Mouse (Mus musculus) midbrain, embryonic 10.5 days (tissue): ENCODE data around the gene Rab28. TPM values are rescaled to one million over a fixed set of nuclear protein-coding genes. Genes with fewer than 3 reads are reported as not detected.

Experiments
- DNase-seq: peaks from one replicate; pipeline ENCODE4 v3.0.0-alpha.2; 2017; ENCODE audit warnings: low spot score
- H3K27ac ChIP-seq: fragments of 300-500 bp; sonication (generic); replicated peaks from 2 replicates; pipeline ENCODE4 v1.5.1; 2016; ENCODE audit warnings: mild to moderate bottlenecking
- H3K27me3 ChIP-seq: fragments of 300-500 bp; sonication (generic); 2 replicates; pipeline ENCODE4 v1.6.1; 2016; ENCODE audit warnings: low read depth, mild to moderate bottlenecking; ENCODE audit not compliant: poor library complexity, severe bottlenecking
- H3K36me3 ChIP-seq: fragments of 300-500 bp; sonication (generic); 2 replicates; pipeline ENCODE4 v1.6.1; 2016; ENCODE audit warnings: mild to moderate bottlenecking, moderate library complexity
- H3K4me1 ChIP-seq: fragments of 300-500 bp; sonication (generic); 2 replicates; pipeline ENCODE4 v1.6.1; 2016
- H3K4me3 ChIP-seq: fragments of 300-500 bp; sonication (generic); 2 replicates; pipeline ENCODE4 v1.5.1; 2016; ENCODE audit warnings: mild to moderate bottlenecking, moderate library complexity
- H3K9me3 ChIP-seq: fragments of 300-500 bp; sonication (generic); replicated peaks from 2 replicates; pipeline ENCODE4 v1.6.1; 2016; ENCODE audit warnings: mild to moderate bottlenecking
- WGBS: fragments of 180-500 bp; shearing (Covaris S2); methylation state at CpG from one replicate; pipeline ENCODE4 v1.1.7; 2016; 5-methylcytosine and 5-hydroxymethylcytosine counted together
- polyA plus RNA-seq: library from polyadenylated mRNA; unstranded; fragments of >200 nt; fragmentation: Nextera tagmentation; extraction: Ambion mirVana; gene quantifications from 2 replicates; pipeline ENCODE4 v1.2.1, GENCODE M21; 2016

The Rab28 gene
- polyA plus RNA-seq, result 78.6 and 84.8 TPM in 2 replicates

GRCm38 (mm10) chr5:41708051-41708630 lies at the start of gene Rab28:
Gene Rab28 (minus strand): TSS chr5:41708157.
- Histone ChIP-seq H3K4me3 (peak within 1 kb of the TSS; percentile 94), H3K27me3 (no peaks in the 10 kb centered on the region), H3K36me3 (no peaks in the 10 kb centered on the region), H3K9me3 (no peaks in the 10 kb centered on the region), H3K4me1 (peaks cover 26% of the 10 kb centered on the region), H3K27ac (peak within 1 kb of the TSS; percentile 97)
- peak; percentile 96 for DNase-seq
- WGBS, result under 1% methylated on average over 32 of the region's 34 CpGs

DNA sequence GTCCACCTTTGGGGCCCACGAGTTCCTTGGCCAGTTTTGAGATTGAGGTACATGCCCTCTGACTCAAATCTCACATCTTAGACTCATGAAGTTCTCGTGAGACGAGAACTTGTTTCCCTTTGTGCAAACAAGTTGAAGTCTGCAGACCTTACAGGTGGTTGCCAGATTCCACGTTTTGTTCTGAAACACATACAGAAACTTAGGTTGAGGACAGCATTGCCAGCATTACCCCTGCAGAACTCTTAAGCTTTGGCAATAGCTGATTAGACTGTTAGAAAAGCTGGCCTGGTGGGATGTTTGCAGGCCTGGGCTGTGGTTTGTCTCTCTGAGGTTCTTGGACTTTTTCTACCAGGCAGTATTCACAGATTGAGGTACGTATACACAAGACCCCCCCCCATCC lies 49.4 kb upstream of the Rab28 start:
- no peak overlapping the region for H3K27ac ChIP-seq
- 4% methylated on average over 5 of the region's 5 CpGs for WGBS
- DNase-seq, result no peak

DNA sequence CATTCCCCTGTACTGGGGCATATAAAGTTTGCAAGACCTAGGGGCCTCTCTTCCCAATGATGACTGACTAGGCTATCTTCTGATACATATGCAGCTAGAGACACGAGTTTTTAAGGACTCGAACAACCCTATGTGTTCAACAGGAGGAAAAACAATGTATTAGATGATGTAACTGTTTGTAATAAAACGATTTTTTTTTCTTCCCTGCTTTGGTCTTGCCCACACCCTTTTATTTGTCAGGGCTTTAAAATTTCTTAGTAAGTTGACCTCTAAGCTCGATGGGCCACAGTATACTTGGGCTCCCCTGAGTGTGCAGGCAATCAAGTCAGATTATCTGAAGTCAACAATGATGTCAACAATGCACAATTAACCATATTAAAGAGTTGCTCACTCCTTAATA lies 48.4 kb upstream of the Rab28 start:
- H3K9me3 ChIP-seq, result no peaks in the 10 kb centered on the region
- H3K27ac ChIP-seq, result no peak overlapping the region
- no peak overlapping the region for H3K4me3 ChIP-seq
- H3K27me3 ChIP-seq, result peaks cover 100% of the 10 kb centered on the region
- 4% methylated on average over 4 of the region's 4 CpGs for WGBS
- no peaks in the 10 kb centered on the region for H3K36me3 ChIP-seq
- DNase-seq, result no peak
- peaks cover 20% of the 10 kb centered on the region for H3K4me1 ChIP-seq

More for the DNA sequence above, 49.4 kb upstream of the Rab28 start:
- Histone ChIP-seq H3K27me3 (peaks cover 100% of the 10 kb centered on the region), H3K4me3 (no peak overlapping the region), H3K9me3 (no peaks in the 10 kb centered on the region), H3K4me1 (peaks cover 27% of the 10 kb centered on the region), H3K36me3 (no peaks in the 10 kb centered on the region)

- H3K4me1 ChIP-seq, result peaks cover 15% of the 10 kb centered on the region
- H3K4me3 ChIP-seq, result no peak overlapping the region
- WGBS, result under 1% methylated on average over 23 of the region's 23 CpGs
- DNase-seq, result peak; percentile 52
- no peak overlapping the region for H3K27ac ChIP-seq
- no peaks in the 10 kb centered on the region for H3K9me3 ChIP-seq
- peaks cover 100% of the 10 kb centered on the region for H3K27me3 ChIP-seq
- H3K36me3 ChIP-seq, result no peaks in the 10 kb centered on the region
Measured at GRCm38 (mm10) chr5:41755373-41755960, 47.5 kb upstream of the Rab28 start.

- no peak for DNase-seq
- H3K9me3 ChIP-seq, result no peaks in the 10 kb centered on the region
- 0 out of 2 replicates have a peak overlapping the region, but pooled peaks have one; percentile 7 for H3K4me3 ChIP-seq
- H3K4me1 ChIP-seq, result peaks cover 15% of the 10 kb centered on the region
- no peaks in the 10 kb centered on the region for H3K36me3 ChIP-seq
- peaks cover 100% of the 10 kb centered on the region for H3K27me3 ChIP-seq
- WGBS, result 2% methylated on average over 16 of the region's 16 CpGs
- H3K27ac ChIP-seq, result no peak overlapping the region
Measured at GRCm38 (mm10) chr5:41754836-41755235, 46.9 kb upstream of the Rab28 start.

GRCm38 (mm10) chr5:41754226-41754775 lies 46.3 kb upstream of the Rab28 start:
- Histone ChIP-seq H3K4me1 (peaks cover 15% of the 10 kb centered on the region), H3K4me3 (no peak overlapping the region), H3K27me3 (peaks cover 100% of the 10 kb centered on the region), H3K9me3 (no peaks in the 10 kb centered on the region), H3K36me3 (no peaks in the 10 kb centered on the region), H3K27ac (no peak overlapping the region)
- peak; percentile 39 for DNase-seq
- under 1% methylated on average over 17 of the region's 17 CpGs for WGBS

DNA sequence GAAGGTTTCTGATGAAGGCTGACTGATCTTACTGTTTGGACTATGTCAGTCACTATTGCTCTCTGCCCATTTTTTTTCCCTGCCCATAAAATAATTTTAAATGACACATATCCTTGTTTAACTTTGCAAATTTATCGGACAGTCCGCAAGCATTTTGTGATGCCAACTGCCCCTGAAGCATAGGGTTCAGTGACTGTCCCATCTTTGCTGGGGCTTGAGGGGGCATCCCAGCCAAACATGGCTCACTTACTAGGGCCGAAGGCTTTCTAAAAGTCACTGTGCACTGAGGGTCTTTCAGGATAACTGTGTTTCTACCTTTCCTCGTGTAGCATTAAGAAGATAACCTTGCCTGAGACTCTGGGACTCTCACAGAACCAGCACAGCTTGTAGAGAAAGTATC lies 44.8 kb upstream of the Rab28 start:
- Histone ChIP-seq H3K4me1 (peaks cover 18% of the 10 kb centered on the region), H3K36me3 (no peaks in the 10 kb centered on the region), H3K27ac (no peak overlapping the region), H3K4me3 (no peak overlapping the region), H3K27me3 (peaks cover 100% of the 10 kb centered on the region), H3K9me3 (no peaks in the 10 kb centered on the region)
- DNase-seq, result no peak
- WGBS, result 33% methylated on average over 4 of the region's 4 CpGs

GRCm38 (mm10) chr5:41744898-41745780 lies 37.2 kb upstream of the Rab28 start:
- DNase-seq, result no peak
- peaks cover 75% of the 10 kb centered on the region for H3K27me3 ChIP-seq
- no peak overlapping the region for H3K27ac ChIP-seq
- no peaks in the 10 kb centered on the region for H3K9me3 ChIP-seq
- H3K4me3 ChIP-seq, result no peak overlapping the region
- 4% methylated on average over 13 of the region's 15 CpGs for WGBS
- peaks cover 18% of the 10 kb centered on the region for H3K4me1 ChIP-seq
- H3K36me3 ChIP-seq, result no peaks in the 10 kb centered on the region

- peaks cover 18% of the 10 kb centered on the region for H3K4me1 ChIP-seq
- WGBS, result 9% methylated on average over 7 of the region's 7 CpGs
- H3K27ac ChIP-seq, result no peak overlapping the region
- DNase-seq, result no peak
- H3K36me3 ChIP-seq, result no peaks in the 10 kb centered on the region
- H3K27me3 ChIP-seq, result peaks cover 66% of the 10 kb centered on the region
- no peaks in the 10 kb centered on the region for H3K9me3 ChIP-seq
- H3K4me3 ChIP-seq, result no peak overlapping the region
Measured at GRCm38 (mm10) chr5:41744234-41744633, 36.3 kb upstream of the Rab28 start.

DNA sequence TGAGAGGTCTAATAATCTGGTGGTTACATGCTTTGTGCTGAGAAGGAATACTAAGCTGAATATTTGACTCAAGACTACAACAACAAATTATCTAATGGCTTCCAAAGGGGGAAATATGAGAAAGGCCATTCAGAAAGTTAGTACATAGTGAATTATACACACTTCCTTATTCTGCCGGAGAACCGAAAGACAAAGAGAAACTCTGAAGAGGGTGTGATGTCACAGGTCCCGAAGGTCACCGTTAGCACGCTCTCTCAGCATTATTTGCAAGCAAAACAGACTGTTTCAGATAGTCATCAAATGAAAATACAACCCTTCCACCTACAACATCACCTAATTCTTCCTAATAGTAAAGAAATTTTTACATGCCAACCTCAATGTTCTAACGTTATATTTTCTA lies 30.9 kb upstream of the Rab28 start:
- 77% methylated on average over 6 of the region's 6 CpGs for WGBS
- Histone ChIP-seq H3K4me1 (no peaks in the 10 kb centered on the region), H3K9me3 (no peaks in the 10 kb centered on the region), H3K4me3 (no peak overlapping the region), H3K27ac (no peak overlapping the region), H3K27me3 (peaks cover 12% of the 10 kb centered on the region), H3K36me3 (no peaks in the 10 kb centered on the region)
- no peak for DNase-seq

DNA sequence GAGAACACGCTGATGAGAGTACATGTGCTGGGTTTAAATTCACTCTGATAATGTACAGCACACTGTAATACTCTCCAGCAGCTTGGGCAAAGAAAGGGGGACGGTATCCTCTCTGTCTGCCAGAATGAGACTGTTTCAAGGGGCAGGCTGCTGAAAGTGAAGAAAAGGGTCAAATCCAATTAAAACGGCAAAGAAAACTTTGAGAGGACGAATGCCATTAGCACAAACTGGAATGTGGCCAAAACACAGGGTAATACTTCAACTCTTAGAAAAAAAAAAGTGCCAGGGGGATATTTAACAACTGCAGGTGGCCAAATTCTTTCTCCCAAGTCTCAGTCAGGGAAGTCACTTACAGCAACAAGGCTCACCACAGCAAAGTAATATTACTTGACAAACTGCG lies 29.1 kb upstream of the Rab28 start:
- DNase-seq, result no peak
- Histone ChIP-seq H3K27ac (no peak overlapping the region), H3K36me3 (no peaks in the 10 kb centered on the region), H3K4me1 (no peaks in the 10 kb centered on the region), H3K27me3 (no peaks in the 10 kb centered on the region; the same call in 1 of the 2 replicates), H3K9me3 (no peaks in the 10 kb centered on the region), H3K4me3 (no peak overlapping the region)
- WGBS, result 60% methylated on average over 5 of the region's 5 CpGs

DNA sequence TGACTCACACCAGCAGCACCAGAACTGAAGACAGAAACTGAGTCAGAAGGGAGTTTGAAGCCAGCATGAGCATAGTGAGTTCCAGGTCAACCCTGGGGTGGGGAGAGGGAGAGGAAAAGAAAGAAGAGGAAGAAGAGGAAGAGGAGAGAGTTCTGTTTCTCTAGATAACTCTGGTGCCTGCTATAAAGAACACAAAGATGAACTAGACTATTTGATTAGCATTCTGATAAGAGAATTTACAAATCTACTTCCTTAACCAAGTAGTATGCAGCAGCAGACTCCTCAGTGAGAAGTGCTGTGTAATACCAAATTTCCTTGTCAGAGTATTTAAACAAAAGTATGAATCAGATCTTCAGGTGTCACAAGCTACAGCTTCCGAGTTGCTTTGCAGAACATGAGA lies 19.1 kb upstream of the Rab28 start:
- no peaks in the 10 kb centered on the region for H3K27me3 ChIP-seq
- H3K9me3 ChIP-seq, result no peaks in the 10 kb centered on the region
- no peak for DNase-seq
- H3K4me3 ChIP-seq, result no peak overlapping the region
- WGBS, result 73% methylated on average over 1 of the region's 1 CpGs
- no peak overlapping the region for H3K27ac ChIP-seq
- no peaks in the 10 kb centered on the region for H3K36me3 ChIP-seq
- no peaks in the 10 kb centered on the region for H3K4me1 ChIP-seq
